Mouse (Mus musculus) cerebellum, adult 2 months (tissue): ENCODE data around the gene Klf2. TPM values are rescaled to one million over a fixed set of nuclear protein-coding genes. Genes with fewer than 3 reads are reported as not detected.

ENCODE experiments used
- DNase-seq, 2 experiments: peaks; one replicate each; pipeline ENCODE4 v3.0.0; 2021
- H3K27ac ChIP-seq: fragments of 200-500 bp; 2 replicates; pipeline ENCODE4 v1.5.1; 2012; ENCODE audit warnings: low read length, control low read depth, inconsistent platforms; ENCODE audit not compliant: insufficient read depth
- H3K27me3 ChIP-seq: fragments of 200-500 bp; 2 replicates; pipeline ENCODE4 v1.6.1; 2012; ENCODE audit warnings: inconsistent platforms, mild to moderate bottlenecking, low read length, moderate library complexity; ENCODE audit not compliant: control insufficient read depth, insufficient read depth
- H3K4me1 ChIP-seq: fragments of 200-500 bp; 2 replicates; pipeline ENCODE4 v1.6.1; 2011; ENCODE audit warnings: low read length; ENCODE audit not compliant: control insufficient read depth, insufficient read depth
- H3K4me3 ChIP-seq: fragments of 200-500 bp; replicated peaks from 2 replicates; pipeline ENCODE3; 2011; ENCODE audit warnings: mild to moderate bottlenecking, low read depth, low read length, control low read depth; ENCODE audit not compliant: insufficient read depth
- CTCF ChIP-seq: fragments of 200-500 bp; IDR thresholded peaks from 2 replicates; pipeline ENCODE4 v1.5.1; 2011; ENCODE audit warnings: low read depth, mild to moderate bottlenecking, control low read depth, low read length, moderate library complexity, borderline replicate concordance; ENCODE audit not compliant: insufficient read depth
- POLR2A ChIP-seq: fragments of 200-500 bp; IDR thresholded peaks from 2 replicates; pipeline ENCODE4 v1.6.1; 2011; ENCODE audit warnings: low read length, control low read depth, borderline replicate concordance; ENCODE audit not compliant: insufficient read depth
- WGBS: fragments of 180-500 bp; shearing (Covaris S2); methylation state at CpG from one replicate; pipeline ENCODE4 v1.1.7; 2018; 5-methylcytosine and 5-hydroxymethylcytosine counted together
- polyA plus RNA-seq: library from polyadenylated mRNA; depleted of rRNA; stranded (reverse); fragments of >200 nt; gene quantifications from 2 replicates; pipeline ENCODE4 v1.2.3, GENCODE M21; 2012

Gene Klf2
- polyA plus RNA-seq, 1 experiment, result 6.3 TPM

- 83% methylated on average over 1 of the region's 1 CpGs for WGBS
- Histone ChIP-seq H3K27me3 (no peaks in the 10 kb centered on the region), H3K4me3 (no peak overlapping the region), H3K4me1 (no peaks in the 10 kb centered on the region; the same call in none of the 2 replicates), H3K27ac (no peak overlapping the region)
- TF ChIP-seq POLR2A (no peak), CTCF (no peak)
- no peak for DNase-seq
Observed at GRCm38 (mm10) chr8:72347553-72347952, 28.7 kb downstream of the Klf2 start.

GRCm38 (mm10) chr8:72348114-72348513 is 29.3 kb downstream of the Klf2 start:
- H3K4me3 ChIP-seq, result no peak overlapping the region
- no peaks in the 10 kb centered on the region; the same call in none of the 2 replicates for H3K4me1 ChIP-seq
- 85% methylated on average over 2 of the region's 2 CpGs for WGBS
- H3K27me3 ChIP-seq, result no peaks in the 10 kb centered on the region
- no peak for DNase-seq
- TF ChIP-seq CTCF (no peak), POLR2A (no peak)
- no peak overlapping the region for H3K27ac ChIP-seq

GRCm38 (mm10) chr8:72348956-72349355 is 30.1 kb downstream of the Klf2 start:
- WGBS, result 79% methylated on average over 1 of the region's 1 CpGs
- no peak for DNase-seq
- TF ChIP-seq POLR2A (no peak), CTCF (no peak)
- H3K27me3 ChIP-seq, result no peaks in the 10 kb centered on the region
- H3K27ac ChIP-seq, result no peak overlapping the region
- no peaks in the 10 kb centered on the region for H3K4me1 ChIP-seq
- no peak overlapping the region for H3K4me3 ChIP-seq

GRCm38 (mm10) chr8:72349838-72350237 is 31.0 kb downstream of the Klf2 start:
- WGBS, result 87% methylated on average over 9 of the region's 9 CpGs
- Histone ChIP-seq H3K4me3 (no peak overlapping the region), H3K4me1 (no peaks in the 10 kb centered on the region), H3K27me3 (no peaks in the 10 kb centered on the region), H3K27ac (no peak overlapping the region)
- TF ChIP-seq POLR2A (no peak), CTCF (no peak)
- no peak for DNase-seq

GRCm38 (mm10) chr8:72350727-72351126 is 31.9 kb downstream of the Klf2 start:
- no peaks in the 10 kb centered on the region for H3K27me3 ChIP-seq
- no peak for DNase-seq
- H3K4me3 ChIP-seq, result no peak overlapping the region
- no peak overlapping the region for H3K27ac ChIP-seq
- TF ChIP-seq POLR2A, result no peak
- no peak for TF ChIP-seq CTCF
- no peaks in the 10 kb centered on the region for H3K4me1 ChIP-seq
- 94% methylated on average over 8 of the region's 8 CpGs for WGBS

- WGBS, result 88% methylated on average over 7 of the region's 7 CpGs
- H3K27me3 ChIP-seq, result no peaks in the 10 kb centered on the region
- no peak overlapping the region for H3K4me3 ChIP-seq
- TF ChIP-seq CTCF, result no peak
- TF ChIP-seq POLR2A, result no peak
- DNase-seq, result no peak
- H3K4me1 ChIP-seq, result no peaks in the 10 kb centered on the region
- no peak overlapping the region for H3K27ac ChIP-seq
Observed at GRCm38 (mm10) chr8:72351405-72352005, 32.7 kb downstream of the Klf2 start.

GRCm38 (mm10) chr8:72352951-72353699 is 34.3 kb downstream of the Klf2 start:
- Histone ChIP-seq H3K27ac (no peak overlapping the region), H3K27me3 (no peaks in the 10 kb centered on the region), H3K4me3 (no peak overlapping the region), H3K4me1 (no peaks in the 10 kb centered on the region)
- 71% methylated on average over 8 of the region's 8 CpGs for WGBS
- no peak for TF ChIP-seq POLR2A
- no peak for TF ChIP-seq CTCF
- DNase-seq, result no peak

GRCm38 (mm10) chr8:72353700-72354045 is 34.8 kb downstream of the Klf2 start:
- no peak overlapping the region for H3K27ac ChIP-seq
- TF ChIP-seq CTCF, result no peak
- H3K4me1 ChIP-seq, result no peaks in the 10 kb centered on the region
- DNase-seq, result no peak
- 87% methylated on average over 7 of the region's 7 CpGs for WGBS
- no peak overlapping the region for H3K4me3 ChIP-seq
- no peaks in the 10 kb centered on the region for H3K27me3 ChIP-seq
